Mouse (Mus musculus): ENCODE measurements around the gene Vmn1r222. TPM values are rescaled to one million over a fixed set of nuclear protein-coding genes. Genes with fewer than 3 reads are reported as not detected.
"Not testable (repeated sequence)": the region's sequence is repeated elsewhere in the genome, so short reads cannot be mapped to it uniquely, and the experiment has no call there.

The Vmn1r222 gene
- not detected for total RNA-seq (2021)

- intact Hi-C loops (cut with DNase I) = not testable (repeated sequence)
Measured at GRCm38 (mm10) chr13:23235847-23236246, at the start of gene Vmn1r222. TSS of gene Vmn1r222 (minus strand) at chr13:23235947.

GRCm38 (mm10) chr13:23285191-23285920 lies 49.6 kb upstream of the Vmn1r222 start:
- no peak for DNase-seq
- intact Hi-C loops (cut with DNase I) = no loop called here

More at GRCm38 (mm10) chr13:23235847-23236246, at the start of gene Vmn1r222:
- not testable (repeated sequence) for DNase-seq

- intact Hi-C loops (cut with DNase I) = no loop called here
- no peak for DNase-seq
Measured at GRCm38 (mm10) chr13:23279992-23280391, 44.2 kb upstream of the Vmn1r222 start.

- DNase-seq = no peak
- intact Hi-C loops (cut with DNase I) = no loop called here
Measured at GRCm38 (mm10) chr13:23279576-23279975, 43.8 kb upstream of the Vmn1r222 start.

GRCm38 (mm10) chr13:23270321-23271101 lies 34.8 kb upstream of the Vmn1r222 start:
- intact Hi-C loops (cut with DNase I) = no loop called here
- DNase-seq = no peak

GRCm38 (mm10) chr13:23269681-23270080 lies 33.9 kb upstream of the Vmn1r222 start:
- no peak for DNase-seq
- intact Hi-C loops (cut with DNase I) = no loop called here

- DNase-seq; intact Hi-C loops (cut with DNase I): not testable (repeated sequence)
Measured at GRCm38 (mm10) chr13:23269127-23269526, 33.4 kb upstream of the Vmn1r222 start.

- intact Hi-C loops (cut with DNase I); DNase-seq: not testable (repeated sequence)
Measured at GRCm38 (mm10) chr13:23268606-23269005, 32.9 kb upstream of the Vmn1r222 start.

- DNase-seq = no peak
- intact Hi-C loops (cut with DNase I) = no loop called here
Measured at GRCm38 (mm10) chr13:23258546-23259048, 22.9 kb upstream of the Vmn1r222 start.

GRCm38 (mm10) chr13:23246834-23247233 lies 11.1 kb upstream of the Vmn1r222 start, which contains the start of gene Vmn1r223:
TSS of gene Vmn1r223 (plus strand) at chr13:23247134.
- DNase-seq; intact Hi-C loops (cut with DNase I): not testable (repeated sequence)

GRCm38 (mm10) chr13:23213827-23214226 lies 21.9 kb downstream of the Vmn1r222 start, which contains the start of gene Vmn1r221:
TSS of gene Vmn1r221 (plus strand) at chr13:23214127.
- DNase-seq; intact Hi-C loops (cut with DNase I): not testable (repeated sequence)

GRCm38 (mm10) chr13:23203885-23204284 lies 31.9 kb downstream of the Vmn1r222 start:
- DNase-seq; intact Hi-C loops (cut with DNase I): not testable (repeated sequence)

- no peak for DNase-seq
- intact Hi-C loops (cut with DNase I) = no loop called here
Measured at GRCm38 (mm10) chr13:23187875-23188274, 47.9 kb downstream of the Vmn1r222 start, which contains the start of gene Vmn1r220. TSS of gene Vmn1r220 (minus strand) at chr13:23187975.

Other genes starting within 250 kb of the Vmn1r222 start
- gene Vmn1r213, start 228.3 kb downstream of the Vmn1r222 start, total RNA-seq (2021) = not detected
- not detected for gene Vmn1r214, start 205.5 kb downstream of the Vmn1r222 start, total RNA-seq (2021)
- not detected for gene Vmn1r215, start 167.9 kb downstream of the Vmn1r222 start, total RNA-seq (2021)
- not detected for gene Vmn1r217, start 117.7 kb downstream of the Vmn1r222 start, total RNA-seq (2021)
- gene Vmn1r218, start 102.8 kb downstream of the Vmn1r222 start, total RNA-seq (2021) = not detected
- gene Vmn1r219, start 76.6 kb downstream of the Vmn1r222 start, total RNA-seq (2021) = not detected
- not detected for gene Vmn1r220, start 48.0 kb downstream of the Vmn1r222 start, total RNA-seq (2021)
- gene Vmn1r221, start 21.8 kb downstream of the Vmn1r222 start, total RNA-seq (2021) = not detected
- not detected for gene Vmn1r223, start 11.2 kb upstream of the Vmn1r222 start, total RNA-seq (2021)
- gene Zfp322a, start 133.3 kb upstream of the Vmn1r222 start, total RNA-seq (2021) = 10 to 100 TPM; 13.6 to 16.5 TPM
- gene Abt1, start 187.9 kb upstream of the Vmn1r222 start, total RNA-seq (2021) = 1 to 10 TPM; 4.3 TPM
- gene Btn1a1, start 230.0 kb upstream of the Vmn1r222 start, total RNA-seq (2021) = not detected